Mouse (Mus musculus): ENCODE measurements around the gene Nek5.

The Nek5 gene

DNA sequence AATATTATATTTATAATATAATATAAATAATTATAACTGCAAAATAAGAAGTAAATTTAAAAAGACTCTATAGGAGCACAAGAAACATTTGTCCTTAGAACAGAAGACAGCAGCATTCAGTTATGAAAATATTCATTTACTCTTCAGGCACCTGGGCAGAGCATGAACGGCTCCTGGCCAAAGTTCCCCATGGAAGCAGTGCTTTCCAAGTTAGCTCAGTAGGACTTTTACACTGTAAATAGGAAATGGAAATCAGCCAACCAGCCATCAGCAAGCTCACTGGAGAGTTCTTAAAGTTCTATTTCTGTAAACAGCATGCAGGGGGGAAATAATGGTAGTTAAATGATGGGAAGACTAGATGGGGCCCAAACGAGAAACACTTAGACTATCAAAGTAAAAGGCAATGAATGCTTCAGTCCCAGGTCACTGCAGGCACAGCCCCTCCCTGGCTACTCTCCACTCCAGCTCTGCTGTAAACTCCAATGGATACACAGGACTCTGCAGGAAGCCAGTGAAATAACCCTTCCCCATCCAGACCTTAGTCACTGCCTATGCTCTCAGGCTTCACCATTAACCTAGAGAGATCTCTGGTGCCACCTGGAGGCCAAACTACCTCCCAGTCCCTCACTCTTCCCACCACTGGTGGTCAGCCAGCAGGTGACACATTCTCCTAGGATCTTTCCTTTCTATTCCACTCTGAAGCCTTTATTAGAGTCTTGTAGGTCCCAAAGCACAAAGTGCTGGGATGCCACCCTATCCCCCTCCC lies 77.0 kb downstream of the Nek5 start:
- H3K4me1 ChIP-seq (replicated peaks; ENCODE audit: low read depth, low read length) = peaks cover 13% of the 10 kb centered on the region
- no peaks in the 10 kb centered on the region for H3K36me3 ChIP-seq (ENCODE audit: insufficient read depth, low read length)
- no peaks in the 10 kb centered on the region for H3K9me3 ChIP-seq (ENCODE audit: low read length)
- TF ChIP-seq CTCF (conservative IDR thresholded peaks at IDR 0.05; ENCODE audit: low read length) (peak; percentile 66), NANOG (IDR thresholded peaks at IDR 0.05; ENCODE audit: borderline replicate concordance, low read length) (no peak)
- H3K27me3 ChIP-seq (ENCODE audit: insufficient read depth, low read length) = peaks cover 17% of the 10 kb centered on the region
- H3K4me3 ChIP-seq (replicated peaks; ENCODE audit: low read length) = no peak overlapping the region

DNA sequence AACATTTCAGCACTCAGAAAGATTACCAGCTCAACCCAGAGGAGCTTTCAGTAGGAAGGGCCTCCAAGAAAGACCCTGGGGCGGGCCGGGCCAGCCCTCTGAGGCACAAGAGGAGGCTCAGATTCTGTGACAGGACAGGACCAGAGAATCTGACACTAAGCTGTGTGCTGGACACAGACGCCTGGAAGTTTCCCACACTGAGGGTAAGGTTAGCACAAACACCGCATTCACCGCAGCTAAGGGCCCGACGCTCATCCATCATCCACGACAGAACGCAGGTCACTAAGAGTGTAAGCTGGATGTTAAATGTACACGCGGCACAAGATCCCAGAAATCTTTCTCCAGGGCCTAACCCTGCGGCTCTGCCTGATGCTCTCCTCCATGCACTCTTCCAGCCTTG lies 81.1 kb downstream of the Nek5 start:
- Histone ChIP-seq H3K4me3 (replicated peaks; ENCODE audit: low read length) (no peak overlapping the region; the same call in 1 of the 2 replicates), H3K4me1 (replicated peaks; ENCODE audit: low read depth, low read length) (peaks cover 27% of the 10 kb centered on the region)
- TF ChIP-seq NANOG (IDR thresholded peaks at IDR 0.05; ENCODE audit: borderline replicate concordance, low read length) (no peak), CTCF (conservative IDR thresholded peaks at IDR 0.05; ENCODE audit: low read length) (no peak), POU5F1 (IDR thresholded peaks at IDR 0.05; ENCODE audit: borderline replicate concordance, low read length) (no peak)

GRCm38 (mm10) chr8:22042515-22042914 lies 82.3 kb downstream of the Nek5 start:
- H3K4me3 ChIP-seq (replicated peaks; ENCODE audit: low read length) = no peak overlapping the region
- no peaks in the 10 kb centered on the region for H3K9me3 ChIP-seq (ENCODE audit: low read length)
- H3K36me3 ChIP-seq (ENCODE audit: insufficient read depth, low read length) = no peaks in the 10 kb centered on the region
- peaks cover 23% of the 10 kb centered on the region for H3K4me1 ChIP-seq (replicated peaks; ENCODE audit: low read depth, low read length)
- H3K27me3 ChIP-seq (ENCODE audit: insufficient read depth, low read length) = peaks cover 16% of the 10 kb centered on the region
- TF ChIP-seq POU5F1 (IDR thresholded peaks at IDR 0.05; ENCODE audit: borderline replicate concordance, low read length) (no peak), CTCF (conservative IDR thresholded peaks at IDR 0.05; ENCODE audit: low read length) (no peak)

More for the DNA sequence above, 81.1 kb downstream of the Nek5 start:
- Histone ChIP-seq H3K9me3 (ENCODE audit: low read length) (no peaks in the 10 kb centered on the region), H3K27me3 (ENCODE audit: insufficient read depth, low read length) (peaks cover 13% of the 10 kb centered on the region), H3K36me3 (ENCODE audit: insufficient read depth, low read length) (no peaks in the 10 kb centered on the region)

DNA sequence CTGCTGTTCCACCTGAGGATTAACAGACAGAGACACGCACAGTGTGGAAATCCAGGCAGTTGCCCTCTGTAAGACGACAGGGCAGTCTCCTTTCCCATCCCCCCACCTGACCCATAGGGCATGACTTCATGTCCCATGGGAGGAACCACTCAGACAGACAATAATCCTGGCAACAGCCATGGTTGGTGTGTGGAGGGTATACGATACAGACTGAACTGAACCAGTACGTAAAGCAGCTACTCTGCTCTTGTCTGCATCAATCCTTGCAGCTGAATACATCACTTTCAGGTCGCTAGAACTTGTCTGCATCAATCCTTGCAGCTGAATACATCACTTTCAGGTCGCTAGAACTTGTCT lies 84.7 kb downstream of the Nek5 start:
- Histone ChIP-seq H3K27me3 (ENCODE audit: insufficient read depth, low read length) (peaks cover 16% of the 10 kb centered on the region), H3K4me1 (replicated peaks; ENCODE audit: low read depth, low read length) (peaks cover 23% of the 10 kb centered on the region), H3K4me3 (replicated peaks; ENCODE audit: low read length) (peak overlapping the region; percentile 67), H3K9me3 (ENCODE audit: low read length) (no peaks in the 10 kb centered on the region), H3K36me3 (ENCODE audit: insufficient read depth, low read length) (no peaks in the 10 kb centered on the region)
- TF ChIP-seq CTCF (conservative IDR thresholded peaks at IDR 0.05; ENCODE audit: low read length) = no peak
- TF ChIP-seq NANOG (IDR thresholded peaks at IDR 0.05; ENCODE audit: borderline replicate concordance, low read length) = no peak
- TF ChIP-seq POU5F1 (IDR thresholded peaks at IDR 0.05; ENCODE audit: borderline replicate concordance, low read length) = no peak

- peaks cover 16% of the 10 kb centered on the region for H3K27me3 ChIP-seq (ENCODE audit: insufficient read depth, low read length)
- no peaks in the 10 kb centered on the region for H3K36me3 ChIP-seq (ENCODE audit: insufficient read depth, low read length)
- no peaks in the 10 kb centered on the region for H3K9me3 ChIP-seq (ENCODE audit: low read length)
- peaks cover 23% of the 10 kb centered on the region for H3K4me1 ChIP-seq (replicated peaks; ENCODE audit: low read depth, low read length)
- no peak for TF ChIP-seq NANOG (IDR thresholded peaks at IDR 0.05; ENCODE audit: borderline replicate concordance, low read length)
- TF ChIP-seq POU5F1 (IDR thresholded peaks at IDR 0.05; ENCODE audit: borderline replicate concordance, low read length) = no peak
- TF ChIP-seq CTCF (conservative IDR thresholded peaks at IDR 0.05; ENCODE audit: low read length) = no peak
- H3K4me3 ChIP-seq (replicated peaks; ENCODE audit: low read length) = peak overlapping the region; percentile 67
Measured at GRCm38 (mm10) chr8:22039468-22040152, 85.2 kb downstream of the Nek5 start.

DNA sequence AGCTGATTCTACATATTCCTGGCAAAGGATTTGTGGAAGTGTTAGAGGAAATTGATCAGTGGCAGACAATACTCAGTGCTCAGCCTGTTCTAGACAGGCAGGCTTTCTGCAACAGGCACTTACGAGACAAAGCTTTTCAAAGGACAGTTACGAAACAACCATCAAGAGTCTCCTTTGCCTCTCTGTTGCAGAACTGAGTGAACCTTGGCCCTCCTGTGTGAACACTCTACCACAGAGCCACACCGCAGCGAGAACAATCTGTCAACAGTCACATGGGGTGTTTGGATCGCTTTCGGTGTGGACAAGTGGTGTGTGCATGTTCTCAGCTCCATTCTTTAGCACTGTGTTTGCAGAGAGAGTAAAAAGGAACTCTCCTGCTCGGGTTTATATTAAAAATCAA lies 87.8 kb downstream of the Nek5 start:
- Histone ChIP-seq H3K36me3 (ENCODE audit: insufficient read depth, low read length) (no peaks in the 10 kb centered on the region), H3K9me3 (ENCODE audit: low read length) (no peaks in the 10 kb centered on the region), H3K4me1 (replicated peaks; ENCODE audit: low read depth, low read length) (peaks cover 13% of the 10 kb centered on the region), H3K27me3 (ENCODE audit: insufficient read depth, low read length) (peaks cover 16% of the 10 kb centered on the region), H3K4me3 (replicated peaks; ENCODE audit: low read length) (no peak overlapping the region)
- no peak for TF ChIP-seq CTCF (conservative IDR thresholded peaks at IDR 0.05; ENCODE audit: low read length)
- TF ChIP-seq NANOG (IDR thresholded peaks at IDR 0.05; ENCODE audit: borderline replicate concordance, low read length) = no peak
- no peak for TF ChIP-seq POU5F1 (IDR thresholded peaks at IDR 0.05; ENCODE audit: borderline replicate concordance, low read length)

- no peak overlapping the region for H3K4me3 ChIP-seq (replicated peaks; ENCODE audit: low read length)
- no peaks in the 10 kb centered on the region for H3K9me3 ChIP-seq (ENCODE audit: low read length)
- no peak for TF ChIP-seq CTCF (conservative IDR thresholded peaks at IDR 0.05; ENCODE audit: low read length)
- no peak for TF ChIP-seq POU5F1 (IDR thresholded peaks at IDR 0.05; ENCODE audit: borderline replicate concordance, low read length)
- TF ChIP-seq NANOG (IDR thresholded peaks at IDR 0.05; ENCODE audit: borderline replicate concordance, low read length) = no peak
- no peaks in the 10 kb centered on the region for H3K36me3 ChIP-seq (ENCODE audit: insufficient read depth, low read length)
- peaks cover 13% of the 10 kb centered on the region for H3K4me1 ChIP-seq (replicated peaks; ENCODE audit: low read depth, low read length)
- H3K27me3 ChIP-seq (ENCODE audit: insufficient read depth, low read length) = peaks cover 16% of the 10 kb centered on the region
Measured at GRCm38 (mm10) chr8:22036137-22036536, 88.7 kb downstream of the Nek5 start.

DNA sequence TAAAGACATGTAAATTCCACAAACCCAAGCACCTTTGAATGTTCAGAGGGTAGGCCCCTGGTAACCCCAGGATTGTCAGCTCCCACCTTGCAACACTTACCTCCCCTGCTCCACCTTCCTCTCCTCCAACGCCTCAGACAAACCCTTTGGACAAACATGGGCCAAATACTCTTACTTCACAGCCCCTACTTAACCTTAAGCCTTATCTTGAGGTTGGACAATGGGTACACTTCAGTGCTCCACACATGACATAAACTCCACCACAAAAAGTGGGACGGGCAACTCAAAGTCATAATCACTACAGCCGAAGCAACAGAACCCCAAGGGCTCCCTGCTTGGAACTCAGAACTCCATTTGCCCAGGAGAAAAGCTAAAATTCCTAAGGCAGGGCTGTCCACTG lies 93.9 kb downstream of the Nek5 start:
- no peaks in the 10 kb centered on the region for H3K4me1 ChIP-seq (replicated peaks; ENCODE audit: low read depth, low read length)
- 0 out of 2 replicates have a peak, but pooled peaks cover 3% of the 10 kb centered on the region for H3K27me3 ChIP-seq (ENCODE audit: insufficient read depth, low read length)
- no peak for TF ChIP-seq POU5F1 (IDR thresholded peaks at IDR 0.05; ENCODE audit: borderline replicate concordance, low read length)
- H3K4me3 ChIP-seq (replicated peaks; ENCODE audit: low read length) = no peak overlapping the region
- H3K9me3 ChIP-seq (ENCODE audit: low read length) = peaks cover 7% of the 10 kb centered on the region
- no peaks in the 10 kb centered on the region for H3K36me3 ChIP-seq (ENCODE audit: insufficient read depth, low read length)
